Mouse (Mus musculus) colon, adult 2 months (tissue): ENCODE data around the gene Aco1. TPM values are rescaled to one million over a fixed set of nuclear protein-coding genes. Genes with fewer than 3 reads are reported as not detected.

ENCODE experiments used
- polyA plus RNA-seq: library from polyadenylated mRNA; depleted of rRNA; stranded (reverse); fragments of >200 nt; gene quantifications from 2 replicates; pipeline ENCODE4 v1.2.3, GENCODE M21; 2012; rRNA removed

Gene Aco1
- 27.8 and 30.9 TPM in 2 replicates for polyA plus RNA-seq

GRCm38 (mm10) chr4:40142743-40143532 is at the start of gene Aco1:
Aco1 (plus strand) TSS chr4:40143081.

GRCm38 (mm10) chr4:40239409-40240271 is 96.8 kb downstream of the Aco1 start, which contains the start of gene Ddx58:
Ddx58 (minus strand) TSS chr4:40239828.

Other genes starting within 250 kb of the Aco1 start
- gene Ddx58, start 96.7 kb downstream of the Aco1 start, polyA plus RNA-seq = 5.1 and 5.2 TPM in 2 replicates
- 13.2 and 23.7 TPM in 2 replicates for gene Smim27, start 126.5 kb downstream of the Aco1 start, polyA plus RNA-seq
- gene Topors, start 126.8 kb downstream of the Aco1 start, polyA plus RNA-seq = 2.4 and 3.2 TPM in 2 replicates
- 93.9 and 131 TPM in 2 replicates for gene Ndufb6, start 136.3 kb downstream of the Aco1 start, polyA plus RNA-seq